Mouse (Mus musculus): ENCODE results near the gene Olfr1143.

Gene Olfr1143

GRCm38 (mm10) chr2:87800292-87800691, at the start of gene Olfr1143:
TSS of gene Olfr1143 (plus strand) at chr2:87800592.
- DNase-seq (ENCODE audit: low read depth) = no peak

GRCm38 (mm10) chr2:87753891-87754290, 46.5 kb upstream of the Olfr1143 start, which contains the start of gene Olfr1141:
TSS of gene Olfr1141 (minus strand) at chr2:87753991.
- no peak for DNase-seq (ENCODE audit: low read depth)

- DNase-seq (ENCODE audit: low read depth) = no peak
These were observed 24.2 kb upstream of the Olfr1143 start for GRCm38 (mm10) chr2:87776143-87776542.

GRCm38 (mm10) chr2:87779183-87779582, 21.2 kb upstream of the Olfr1143 start, which contains the start of gene Olfr152:
TSS of gene Olfr152 (plus strand) at chr2:87779483.
- DNase-seq (ENCODE audit: low read depth) = no peak

GRCm38 (mm10) chr2:87809522-87809921, 9.1 kb downstream of the Olfr1143 start, which contains the start of gene Olfr1145:
TSS of gene Olfr1145 (plus strand) at chr2:87809822.
- DNase-seq (ENCODE audit: low read depth) = no peak

- DNase-seq (ENCODE audit: low read depth) = no peak
These were observed 29.8 kb downstream of the Olfr1143 start, which contains the start of gene Olfr1148 for GRCm38 (mm10) chr2:87830233-87830632. TSS of gene Olfr1148 (plus strand) at chr2:87830533.

GRCm38 (mm10) chr2:87843693-87844092, 43.3 kb downstream of the Olfr1143 start, which contains the start of gene Olfr1150-ps1:
TSS of gene Olfr1150-ps1 (plus strand) at chr2:87843993.
- DNase-seq (ENCODE audit: low read depth) = no peak
